Mouse (Mus musculus): Measurements from ENCODE around the gene Upk3b. TPM values are rescaled to one million over a fixed set of nuclear protein-coding genes. Genes with fewer than 3 reads are reported as not detected.

The Upk3b gene
- polyA plus RNA-seq, 1 experiment = 1.4 TPM

DNA sequence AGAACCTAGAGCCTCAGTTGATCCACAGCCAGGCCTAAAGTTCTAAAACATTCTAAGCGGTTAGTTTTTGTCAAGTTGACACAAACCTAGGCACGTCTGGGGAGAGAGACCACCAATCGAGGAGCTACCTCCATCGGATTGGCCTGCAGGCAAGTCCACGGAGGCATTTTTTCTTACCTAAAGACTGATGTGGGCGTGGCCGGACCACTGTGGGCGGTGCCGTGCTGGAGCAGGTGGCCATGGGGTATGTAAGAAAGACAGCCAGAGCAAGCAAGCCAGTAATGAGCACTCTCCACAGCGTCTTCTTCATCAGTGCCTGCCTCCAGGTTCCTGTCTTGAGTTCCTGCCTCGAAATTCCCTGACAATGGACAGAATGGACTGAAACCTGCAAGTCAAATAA, 35.2 kb downstream of the Upk3b start:
- no peak for TF ChIP-seq CTCF (IDR thresholded peaks at IDR 0.05; ENCODE audit: extremely low read depth, insufficient read length, insufficient replicate concordance, low read depth, low read length)
- TF ChIP-seq POLR2A (IDR thresholded peaks at IDR 0.05; ENCODE audit: low read depth, low read length) = no peak
- no peak overlapping the region for H3K4me3 ChIP-seq (ENCODE audit: low read depth, low read length)
- no peaks in the 10 kb centered on the region for H3K36me3 ChIP-seq (ENCODE audit: control insufficient read depth, insufficient read depth, low read length)
- WGBS = 48% methylated on average over 11 of the region's 11 CpGs
- H3K4me1 ChIP-seq (ENCODE audit: control insufficient read depth, insufficient read depth, insufficient read length, low read length) = peaks cover 5% of the 10 kb centered on the region; the same call in 1 of the 2 replicates
- no peak overlapping the region for H3K27ac ChIP-seq (ENCODE audit: insufficient read depth, low read depth, low read length)
- no peaks in the 10 kb centered on the region for H3K27me3 ChIP-seq (ENCODE audit: control insufficient read depth, insufficient read depth, low read length)

GRCm38 (mm10) chr5:136075076-136075475, 36.8 kb downstream of the Upk3b start:
- peaks cover 5% of the 10 kb centered on the region; the same call in 1 of the 2 replicates for H3K4me1 ChIP-seq (ENCODE audit: control insufficient read depth, insufficient read depth, insufficient read length, low read length)
- no peaks in the 10 kb centered on the region for H3K36me3 ChIP-seq (ENCODE audit: control insufficient read depth, insufficient read depth, low read length)
- no peak overlapping the region for H3K27ac ChIP-seq (ENCODE audit: insufficient read depth, low read depth, low read length)
- H3K4me3 ChIP-seq (ENCODE audit: low read depth, low read length) = no peak overlapping the region
- 91% methylated on average over 5 of the region's 5 CpGs for WGBS
- no peaks in the 10 kb centered on the region for H3K27me3 ChIP-seq (ENCODE audit: control insufficient read depth, insufficient read depth, low read length)
- no peak for TF ChIP-seq CTCF (IDR thresholded peaks at IDR 0.05; ENCODE audit: extremely low read depth, insufficient read length, insufficient replicate concordance, low read depth, low read length)
- no peak for TF ChIP-seq POLR2A (IDR thresholded peaks at IDR 0.05; ENCODE audit: low read depth, low read length)

DNA sequence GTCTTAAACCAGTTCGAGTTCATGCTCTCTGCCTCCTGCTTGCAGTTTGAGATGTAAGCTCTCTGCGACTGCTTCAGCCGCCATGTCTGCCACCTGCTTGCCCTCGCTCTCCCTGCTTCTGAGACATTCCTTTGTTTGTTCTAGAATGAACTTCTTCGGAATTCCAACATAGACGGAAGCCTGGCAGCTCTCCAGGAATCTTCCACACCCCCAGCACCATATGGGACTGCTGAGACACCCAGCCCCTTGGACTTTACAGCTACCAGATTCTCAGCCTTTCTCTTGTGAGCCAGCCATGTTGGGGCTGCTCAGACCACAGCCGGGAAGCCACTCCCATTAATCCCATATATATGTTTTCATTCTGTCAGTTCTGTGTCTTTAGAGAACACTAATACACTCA, 38.0 kb downstream of the Upk3b start:
- Histone ChIP-seq H3K4me1 (ENCODE audit: control insufficient read depth, insufficient read depth, insufficient read length, low read length) (peaks cover 5% of the 10 kb centered on the region; the same call in 1 of the 2 replicates), H3K27me3 (ENCODE audit: control insufficient read depth, insufficient read depth, low read length) (no peaks in the 10 kb centered on the region), H3K4me3 (ENCODE audit: low read depth, low read length) (no peak overlapping the region), H3K27ac (ENCODE audit: insufficient read depth, low read depth, low read length) (peak overlapping the region; percentile 28; the same call in 1 of the 2 replicates), H3K36me3 (ENCODE audit: control insufficient read depth, insufficient read depth, low read length) (no peaks in the 10 kb centered on the region)
- 13% methylated on average over 7 of the region's 7 CpGs for WGBS
- no peak for TF ChIP-seq CTCF (IDR thresholded peaks at IDR 0.05; ENCODE audit: extremely low read depth, insufficient read length, insufficient replicate concordance, low read depth, low read length)
- TF ChIP-seq POLR2A (IDR thresholded peaks at IDR 0.05; ENCODE audit: low read depth, low read length) = no peak

DNA sequence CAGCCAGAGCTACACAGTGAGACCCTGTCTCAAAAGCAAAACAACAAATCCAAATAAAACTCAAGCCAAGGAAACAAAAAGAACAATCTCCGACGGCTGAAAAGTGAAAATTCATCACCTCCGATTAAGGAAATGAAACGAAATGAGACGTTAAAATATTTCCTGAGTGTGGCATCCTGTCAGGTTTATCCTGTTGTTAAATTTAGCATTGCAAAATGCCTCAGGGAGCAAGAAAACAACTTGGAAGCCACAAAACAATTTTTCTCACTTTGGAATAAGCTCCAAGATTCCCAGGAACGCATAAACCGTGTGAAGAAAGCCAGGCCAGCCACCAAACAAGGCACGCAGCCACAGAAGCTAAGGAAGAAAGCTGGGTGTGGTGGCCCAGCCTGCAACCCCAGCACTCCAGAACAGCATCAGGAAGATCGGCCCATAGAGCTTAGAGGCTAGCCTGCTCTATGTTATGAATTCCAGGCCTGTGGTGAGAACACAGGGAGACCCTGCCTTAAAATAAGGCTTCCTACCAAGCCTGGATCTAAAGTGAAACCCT, 38.8 kb downstream of the Upk3b start:
- TF ChIP-seq CTCF (IDR thresholded peaks at IDR 0.05; ENCODE audit: extremely low read depth, insufficient read length, insufficient replicate concordance, low read depth, low read length) (no peak), POLR2A (IDR thresholded peaks at IDR 0.05; ENCODE audit: low read depth, low read length) (no peak)
- WGBS = 72% methylated on average over 9 of the region's 9 CpGs
- Histone ChIP-seq H3K27me3 (ENCODE audit: control insufficient read depth, insufficient read depth, low read length) (no peaks in the 10 kb centered on the region), H3K36me3 (ENCODE audit: control insufficient read depth, insufficient read depth, low read length) (no peaks in the 10 kb centered on the region), H3K4me1 (ENCODE audit: control insufficient read depth, insufficient read depth, insufficient read length, low read length) (peaks cover 5% of the 10 kb centered on the region; the same call in 1 of the 2 replicates), H3K4me3 (ENCODE audit: low read depth, low read length) (no peak overlapping the region), H3K27ac (ENCODE audit: insufficient read depth, low read depth, low read length) (peak overlapping the region; percentile 28; the same call in 1 of the 2 replicates)

- TF ChIP-seq CTCF (IDR thresholded peaks at IDR 0.05; ENCODE audit: extremely low read depth, insufficient read length, insufficient replicate concordance, low read depth, low read length) (no peak), POLR2A (IDR thresholded peaks at IDR 0.05; ENCODE audit: low read depth, low read length) (no peak)
- no peak overlapping the region for H3K4me3 ChIP-seq (ENCODE audit: low read depth, low read length)
- peaks cover 5% of the 10 kb centered on the region; the same call in 1 of the 2 replicates for H3K4me1 ChIP-seq (ENCODE audit: control insufficient read depth, insufficient read depth, insufficient read length, low read length)
- H3K27ac ChIP-seq (ENCODE audit: insufficient read depth, low read depth, low read length) = no peak overlapping the region
- WGBS = 95% methylated on average over 5 of the region's 5 CpGs
- H3K36me3 ChIP-seq (ENCODE audit: control insufficient read depth, insufficient read depth, low read length) = no peaks in the 10 kb centered on the region
- H3K27me3 ChIP-seq (ENCODE audit: control insufficient read depth, insufficient read depth, low read length) = no peaks in the 10 kb centered on the region
Observed at GRCm38 (mm10) chr5:136078136-136078535, 39.8 kb downstream of the Upk3b start.

DNA sequence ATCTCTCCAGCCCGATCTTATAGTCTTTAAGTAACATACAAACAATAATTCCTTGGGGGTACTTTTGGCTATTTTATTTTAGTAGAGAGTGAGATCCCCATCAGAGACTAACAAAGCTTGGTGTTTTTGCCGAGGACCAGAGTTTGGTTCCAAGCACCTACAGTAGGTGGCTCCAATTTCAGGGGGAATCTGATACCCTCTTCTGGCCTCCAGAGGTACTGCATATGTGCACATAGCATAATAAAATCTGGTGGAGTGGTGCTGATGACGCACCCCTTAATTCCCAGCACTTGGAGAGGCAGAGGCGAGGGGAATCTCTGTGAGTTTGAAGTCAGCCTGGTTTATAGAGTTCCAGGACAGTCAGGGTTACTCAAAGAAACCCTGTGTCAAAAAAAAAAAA, 44.0 kb downstream of the Upk3b start:
- Histone ChIP-seq H3K4me3 (ENCODE audit: low read depth, low read length) (no peak overlapping the region), H3K4me1 (ENCODE audit: control insufficient read depth, insufficient read depth, insufficient read length, low read length) (peaks cover 9% of the 10 kb centered on the region)

DNA sequence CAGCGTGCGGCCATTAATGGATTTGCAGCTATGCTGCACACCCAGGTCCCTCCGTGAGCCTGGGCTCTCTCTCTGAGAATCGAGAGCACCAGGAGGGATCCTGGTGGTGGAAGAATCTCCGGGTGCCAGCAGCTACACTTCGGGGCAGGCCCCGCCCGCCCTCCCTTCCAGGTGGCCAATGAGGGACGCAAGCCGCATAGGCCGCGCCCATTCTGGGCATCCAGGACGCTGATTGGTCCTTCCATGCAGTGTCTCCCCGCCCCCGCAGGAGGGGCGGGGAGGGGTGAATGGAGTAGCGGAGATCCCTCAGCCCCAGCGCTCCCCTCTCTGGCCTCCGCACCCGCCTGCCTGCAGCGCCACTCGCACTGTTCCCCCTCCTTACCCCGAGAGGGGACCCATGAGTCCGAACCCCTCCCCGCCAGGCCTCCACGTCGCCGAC, 45.4 kb downstream of the Upk3b start, which contains the start of gene Rasa4:
Gene Rasa4 (plus strand): TSS at position 248 of the 439 bp plus-strand sequence.
- Histone ChIP-seq H3K4me3 (ENCODE audit: low read depth, low read length) (peak within 1 kb of the TSS; percentile 77), H3K36me3 (ENCODE audit: control insufficient read depth, insufficient read depth, low read length) (no peaks in the 10 kb centered on the region), H3K27me3 (ENCODE audit: control insufficient read depth, insufficient read depth, low read length) (no peaks in the 10 kb centered on the region), H3K4me1 (ENCODE audit: control insufficient read depth, insufficient read depth, insufficient read length, low read length) (peaks cover 14% of the 10 kb centered on the region), H3K27ac (ENCODE audit: insufficient read depth, low read depth, low read length) (peak within 1 kb of the TSS; percentile 25; the same call in 1 of the 2 replicates)
- TF ChIP-seq CTCF (IDR thresholded peaks at IDR 0.05; ENCODE audit: extremely low read depth, insufficient read length, insufficient replicate concordance, low read depth, low read length) = no peak
- TF ChIP-seq POLR2A (IDR thresholded peaks at IDR 0.05; ENCODE audit: low read depth, low read length) = no peak
- WGBS = 1% methylated on average over 28 of the region's 28 CpGs

More for the DNA sequence above, 44.0 kb downstream of the Upk3b start:
- Histone ChIP-seq H3K27me3 (ENCODE audit: control insufficient read depth, insufficient read depth, low read length) (no peaks in the 10 kb centered on the region), H3K27ac (ENCODE audit: insufficient read depth, low read depth, low read length) (no peak overlapping the region), H3K36me3 (ENCODE audit: control insufficient read depth, insufficient read depth, low read length) (no peaks in the 10 kb centered on the region)
- TF ChIP-seq CTCF (IDR thresholded peaks at IDR 0.05; ENCODE audit: extremely low read depth, insufficient read length, insufficient replicate concordance, low read depth, low read length) = no peak
- TF ChIP-seq POLR2A (IDR thresholded peaks at IDR 0.05; ENCODE audit: low read depth, low read length) = no peak
- WGBS = 87% methylated on average over 4 of the region's 4 CpGs
